Mouse (Mus musculus): ENCODE results near the gene Cblb.

Cblb gene

DNA sequence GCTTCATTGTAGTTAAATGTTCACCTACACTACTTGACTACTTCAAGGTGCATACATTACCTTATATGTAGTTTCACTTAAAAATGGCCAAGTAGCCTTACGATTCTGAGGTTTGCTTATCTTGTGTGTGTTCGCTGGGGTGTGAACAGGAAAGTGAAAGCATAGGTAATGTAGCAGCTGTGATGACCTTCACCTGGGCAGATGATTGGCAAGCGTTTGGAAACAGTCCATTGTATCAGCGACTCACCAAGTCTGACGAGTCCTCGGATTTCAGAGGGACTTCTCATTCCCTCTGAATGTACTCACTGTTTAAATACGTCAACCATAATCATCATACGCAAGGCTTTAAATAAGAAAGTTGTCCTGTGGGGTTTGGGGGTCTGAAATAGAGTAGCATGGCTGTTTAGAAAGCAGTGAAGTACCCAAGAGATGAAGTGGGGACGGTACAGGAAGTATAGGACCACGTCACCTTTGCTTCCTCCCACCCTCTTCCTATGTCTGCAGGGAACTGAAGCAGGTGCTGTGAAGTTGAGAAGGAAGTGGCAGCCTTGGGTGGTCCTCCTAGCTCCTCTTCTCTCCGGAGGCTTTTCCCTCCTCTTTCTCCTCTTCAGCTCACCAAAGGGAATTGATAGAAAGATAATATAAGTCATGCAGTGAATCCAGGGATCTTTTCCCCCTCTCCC lies 101.9 kb downstream of the Cblb start:
- DNase-seq (ENCODE audit: low spot score) = no peak

DNA sequence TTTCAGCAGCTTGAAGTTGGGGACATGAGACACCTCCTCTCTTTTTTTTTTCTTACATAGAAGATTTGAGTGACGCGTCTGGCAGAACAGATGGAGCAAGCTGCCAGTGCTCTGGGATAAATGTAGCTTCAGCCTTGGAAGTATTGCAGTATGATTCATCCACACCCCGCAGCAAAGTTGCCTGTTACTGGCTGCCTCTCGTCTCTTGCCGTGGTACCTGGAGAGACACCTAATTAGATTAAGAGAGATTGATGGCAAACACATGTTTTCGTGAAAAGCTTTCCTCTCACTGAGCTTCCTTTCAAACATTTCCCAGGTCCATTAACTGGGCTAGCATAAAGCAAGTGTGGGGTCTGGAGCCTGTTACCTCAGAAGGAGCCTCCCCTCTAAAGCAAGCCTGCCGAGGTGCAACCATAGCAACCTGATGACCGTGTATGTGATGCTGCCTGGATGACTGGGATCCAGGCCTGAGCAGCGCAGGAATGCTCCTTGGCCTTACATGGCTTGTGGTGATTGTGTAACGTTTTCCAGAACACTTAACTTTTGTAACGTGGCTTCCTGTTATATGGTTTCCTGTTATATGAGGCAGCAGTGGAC lies 103.7 kb downstream of the Cblb start:
- DNase-seq (ENCODE audit: low spot score) = no peak

DNA sequence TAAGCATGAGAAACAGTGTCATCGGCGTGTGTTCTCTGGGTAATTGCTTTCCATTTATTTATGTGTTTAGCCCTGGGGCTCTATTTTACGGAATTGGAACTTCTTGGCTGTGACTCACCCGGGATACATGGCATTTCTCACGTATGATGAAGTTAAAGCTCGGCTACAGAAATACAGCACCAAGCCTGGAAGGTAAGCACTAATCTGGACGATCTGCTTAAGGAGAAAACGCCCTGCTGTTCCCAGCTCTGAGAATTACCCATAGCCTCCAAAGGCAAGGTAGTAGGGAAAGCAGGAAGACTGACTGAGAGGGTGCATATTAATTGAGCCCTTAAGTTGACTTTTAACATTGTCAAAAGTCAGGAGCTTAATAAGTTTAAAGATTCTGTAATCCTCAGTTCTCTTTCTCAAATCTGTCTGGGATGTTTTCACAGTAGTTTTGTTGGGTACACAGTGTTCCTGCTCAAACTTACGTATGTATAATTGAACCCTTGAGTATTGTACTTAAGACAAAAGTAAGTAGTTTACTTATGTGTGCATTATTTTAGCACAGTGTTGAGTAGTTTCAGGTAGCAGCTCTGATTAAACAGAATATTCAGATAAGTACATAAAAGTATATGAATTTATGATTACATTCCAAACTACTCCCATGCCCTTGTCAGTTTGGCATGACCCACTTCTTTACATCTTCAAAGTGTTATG lies 104.8 kb downstream of the Cblb start:
- no peak for DNase-seq (ENCODE audit: low spot score)

DNA sequence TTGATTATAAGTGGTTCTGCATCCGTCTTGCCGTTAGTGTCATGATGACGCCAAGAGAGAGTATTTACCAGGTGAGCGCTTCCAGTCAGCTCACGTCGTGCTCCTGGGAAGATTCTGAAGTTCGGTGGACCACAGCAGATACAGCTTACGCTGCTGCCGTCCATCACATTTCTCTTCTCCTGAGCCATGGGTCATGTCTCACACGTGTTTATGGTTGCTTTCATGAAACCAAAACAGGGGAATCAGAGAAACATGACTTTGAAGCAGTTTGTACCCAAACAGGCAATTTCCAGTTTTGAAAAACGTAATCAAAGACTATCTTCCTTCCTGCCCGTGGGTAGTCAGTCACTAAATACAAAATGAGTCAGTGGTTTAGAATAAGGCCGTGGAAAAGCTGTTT lies 112.1 kb downstream of the Cblb start:
- DNase-seq (ENCODE audit: low spot score) = no peak

DNA sequence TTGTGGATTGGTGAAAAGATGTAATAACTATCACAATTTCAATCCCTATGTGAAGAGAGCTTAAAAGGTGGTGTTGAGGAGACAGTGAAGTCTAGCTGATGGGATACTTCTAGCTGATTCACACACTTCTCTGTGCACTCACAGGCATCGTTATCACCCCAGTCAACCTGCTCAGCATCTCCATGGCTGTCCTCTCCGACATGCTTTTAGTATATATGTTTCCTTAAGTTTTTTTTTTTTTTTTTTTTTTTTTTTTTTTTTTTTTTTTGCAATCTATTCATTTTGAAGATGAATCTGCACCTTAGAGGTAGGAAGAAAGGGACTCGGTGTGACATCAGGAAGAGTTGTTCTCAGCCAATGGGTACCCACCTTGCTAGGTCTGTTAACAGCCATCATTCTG lies 112.8 kb downstream of the Cblb start:
- DNase-seq (ENCODE audit: low spot score) = no peak

DNA sequence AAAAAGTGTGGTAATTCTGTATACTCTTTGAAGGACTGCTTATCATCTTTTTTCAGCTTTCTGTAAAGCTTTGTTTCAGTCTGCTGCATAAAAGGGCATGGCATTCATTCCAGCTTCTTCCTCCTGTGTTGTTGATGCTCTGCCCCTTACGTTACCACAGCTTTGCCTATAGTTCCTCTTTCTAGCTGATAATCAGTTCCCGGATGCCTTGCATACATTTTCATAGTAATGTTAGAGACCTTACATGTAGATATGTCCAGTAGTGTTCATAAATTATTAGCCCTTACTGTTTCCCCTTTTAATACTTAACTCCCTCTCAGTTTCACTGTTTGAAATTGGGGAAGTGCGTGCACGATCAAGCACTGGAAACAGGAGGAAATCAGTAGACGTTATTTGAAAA lies 113.8 kb downstream of the Cblb start:
- DNase-seq (ENCODE audit: low spot score) = no peak

DNA sequence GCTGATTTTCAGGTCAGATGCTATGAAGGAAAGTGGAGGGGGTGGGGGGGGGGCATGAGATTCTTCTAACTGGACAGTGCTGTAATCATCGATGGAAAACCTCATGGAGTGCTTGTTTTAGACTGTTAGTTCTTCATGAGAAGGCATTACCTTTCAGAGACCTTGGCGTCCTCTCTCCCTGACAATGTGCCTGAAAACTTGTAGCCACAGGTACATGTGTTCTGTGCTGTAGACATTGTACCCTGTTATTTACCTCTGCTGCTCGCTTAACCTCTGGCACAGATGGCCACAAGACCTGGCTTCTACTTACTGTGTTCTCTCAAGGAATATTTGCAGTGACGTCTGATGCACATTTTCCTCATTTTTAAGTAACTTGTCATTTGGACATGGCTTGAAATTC lies 114.5 kb downstream of the Cblb start:
- no peak for DNase-seq (ENCODE audit: low spot score)

DNA sequence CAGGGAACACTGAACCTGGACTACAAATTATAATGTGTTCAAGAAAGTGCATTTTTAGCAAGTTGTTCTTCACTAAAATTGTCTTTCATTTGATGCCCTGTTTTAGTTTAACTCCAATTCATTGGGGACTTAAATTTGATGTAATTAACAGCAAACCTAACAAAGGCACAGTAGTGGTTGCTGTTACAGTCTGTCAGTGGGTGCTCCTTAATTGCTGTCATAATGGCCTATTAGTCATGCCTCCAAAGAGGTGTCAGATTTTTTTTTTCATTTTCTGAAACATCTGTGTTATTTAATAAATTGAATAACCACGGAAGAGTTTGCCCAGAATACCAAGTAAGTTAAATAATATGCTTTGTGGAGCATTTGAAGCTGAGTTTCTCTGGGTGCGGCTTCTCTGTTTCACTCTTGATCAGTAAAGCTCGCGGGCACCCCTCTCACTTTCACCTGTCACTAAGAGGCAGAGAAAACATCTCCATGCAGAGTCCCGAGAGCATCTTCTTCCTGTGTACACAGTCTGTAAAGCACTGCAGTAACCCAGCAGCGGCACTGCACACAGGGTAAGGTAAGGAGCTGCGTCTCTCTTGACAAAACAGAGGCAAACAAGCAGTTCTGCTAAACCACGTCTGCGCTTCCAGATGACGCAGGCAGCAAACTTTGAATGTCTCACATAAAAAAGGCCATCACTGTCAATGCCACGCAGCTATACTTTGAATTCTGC lies 116.1 kb downstream of the Cblb start:
- no peak for DNase-seq (ENCODE audit: low spot score)

DNA sequence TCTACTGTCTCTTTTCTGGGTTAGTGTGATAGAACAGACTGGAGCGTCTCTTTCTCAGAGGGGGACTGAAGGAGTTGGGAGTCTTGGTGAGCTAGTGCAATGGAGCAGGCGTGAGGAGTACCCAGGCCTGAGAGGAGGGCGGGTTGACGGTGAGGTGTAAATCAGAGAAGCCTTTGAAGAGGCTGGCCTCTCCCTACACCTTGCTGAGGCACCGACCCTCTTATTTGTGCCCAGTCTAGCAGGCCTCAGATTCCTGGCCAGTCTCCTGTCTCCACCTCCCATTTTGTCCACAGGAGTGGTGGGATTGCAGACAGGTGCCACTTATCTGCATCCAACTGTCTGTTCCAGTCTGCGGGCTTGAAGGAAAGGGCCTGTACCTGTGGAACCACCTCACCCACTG lies 117.0 kb downstream of the Cblb start:
- no peak for DNase-seq (ENCODE audit: low spot score)

DNA sequence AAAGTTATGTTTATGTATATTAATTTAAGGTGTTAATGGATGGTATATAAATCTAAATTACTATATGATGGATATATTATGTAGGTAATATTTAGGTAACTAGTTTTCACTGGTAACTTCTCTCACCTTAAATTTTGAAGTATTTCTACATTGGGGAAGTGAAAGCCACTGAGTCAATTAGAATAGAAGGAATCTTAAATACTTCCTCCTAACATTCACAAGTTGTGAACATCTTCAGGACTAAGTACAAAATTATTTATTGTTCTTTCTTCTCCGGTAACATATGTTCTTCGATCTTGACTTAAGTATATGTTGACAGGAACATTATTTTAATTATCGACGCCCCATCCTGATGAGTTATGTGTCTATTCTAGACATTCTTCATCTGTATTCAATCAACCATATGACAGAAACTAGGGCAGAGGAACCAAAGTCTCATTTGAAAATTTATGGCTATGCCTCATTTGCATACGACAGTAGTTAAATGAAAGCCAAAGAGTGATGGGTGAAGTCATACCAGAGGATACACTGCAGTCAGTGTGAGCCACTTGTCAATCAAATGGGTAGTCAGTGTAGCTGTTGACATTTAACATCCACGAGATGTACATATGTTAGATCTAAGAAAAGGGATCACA lies 118.2 kb downstream of the Cblb start:
- no peak for DNase-seq (ENCODE audit: low spot score)

DNA sequence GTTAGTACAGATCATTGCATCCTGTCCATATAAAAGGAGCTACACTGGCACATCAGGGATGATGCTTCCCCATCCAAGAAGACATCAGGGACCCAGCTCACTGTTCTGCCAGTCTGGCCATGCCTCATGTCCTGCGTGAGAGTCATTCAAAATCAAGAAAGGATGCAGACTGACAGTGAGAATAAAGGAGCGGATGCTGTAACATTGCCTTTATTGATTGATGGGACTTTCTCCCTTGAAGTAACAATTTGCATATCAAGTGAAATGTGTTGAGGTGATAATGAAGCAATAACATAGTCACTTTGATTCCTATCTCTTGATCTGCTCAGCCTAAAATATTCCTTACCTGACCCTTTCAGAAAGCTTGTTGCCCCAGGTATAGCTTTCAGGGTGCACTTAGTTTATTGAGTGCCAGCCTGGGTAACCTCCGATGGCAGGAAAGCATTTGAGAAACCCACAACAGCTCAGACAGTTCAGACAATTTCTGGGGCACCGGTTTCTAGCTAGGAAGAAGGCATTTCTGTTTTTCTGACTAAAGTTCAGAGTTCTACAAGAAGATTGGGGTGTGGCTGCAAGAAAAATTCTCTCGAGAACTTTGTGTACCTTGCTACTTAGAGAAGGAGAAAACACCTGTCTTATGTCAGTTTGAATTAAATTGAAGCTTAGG lies 124.1 kb downstream of the Cblb start:
- no peak for DNase-seq (ENCODE audit: low spot score)

DNA sequence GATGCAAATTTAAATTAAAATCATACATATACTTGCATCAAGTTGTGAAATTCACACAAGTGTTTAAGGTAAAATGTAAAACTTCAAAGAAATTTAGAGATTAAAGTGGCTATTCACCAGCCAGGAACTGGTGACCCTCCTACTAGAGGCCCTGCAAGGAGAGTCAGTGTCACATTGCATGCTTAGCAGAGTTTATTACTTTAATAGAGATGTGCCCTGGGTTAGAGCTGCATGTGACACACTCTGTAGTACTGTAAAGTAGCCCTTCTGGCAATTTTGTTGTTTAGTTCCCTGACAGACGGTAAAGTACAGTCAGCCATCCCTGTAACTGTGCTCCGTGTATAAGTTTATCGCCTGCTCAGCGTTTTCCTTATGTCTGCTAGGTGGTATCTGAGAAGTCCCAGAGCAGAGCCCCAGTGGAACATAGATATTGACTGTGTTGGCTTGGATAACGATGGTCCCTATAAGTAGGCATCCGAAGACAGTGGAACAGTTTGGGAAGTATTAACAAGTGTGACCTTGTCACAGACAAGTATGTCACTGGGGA lies 129.0 kb downstream of the Cblb start:
- DNase-seq (ENCODE audit: low spot score) = no peak

DNA sequence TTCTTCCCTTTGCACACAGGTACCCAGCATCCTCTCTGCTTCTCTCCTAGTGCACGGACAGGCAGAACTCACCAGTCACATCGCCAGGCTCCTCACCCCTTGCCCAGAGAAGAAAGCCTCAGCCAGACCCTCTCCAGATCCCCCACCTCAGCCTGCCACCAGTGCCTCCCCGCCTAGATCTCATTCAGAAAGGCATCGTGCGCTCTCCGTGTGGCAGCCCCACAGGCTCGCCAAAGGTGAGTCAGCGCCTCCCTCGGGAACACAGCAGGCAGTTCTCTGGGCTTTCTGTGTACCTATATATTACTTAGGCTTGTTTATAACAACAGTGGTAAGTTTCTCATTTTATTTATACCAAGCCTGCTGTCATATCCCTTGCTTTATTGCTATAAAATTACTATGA lies 133.2 kb downstream of the Cblb start:
- no peak for DNase-seq (ENCODE audit: low spot score)

DNA sequence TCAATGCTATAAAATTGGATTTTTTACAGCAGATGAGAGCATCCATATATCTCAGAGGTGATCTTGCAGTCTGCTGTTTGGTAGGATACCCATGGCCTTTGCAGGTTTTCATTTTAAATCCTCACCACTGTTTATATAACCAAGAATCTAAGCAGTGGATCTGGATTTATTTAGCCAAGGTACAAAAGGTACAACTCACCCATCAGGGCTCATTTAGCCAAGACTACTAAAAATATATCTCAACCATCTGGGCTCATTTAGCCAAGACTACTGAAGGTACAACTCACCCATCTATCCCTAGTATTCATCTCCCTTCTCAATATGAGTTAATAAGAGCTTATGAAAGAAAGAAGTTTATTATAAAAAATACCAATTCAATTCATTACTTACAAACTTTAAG lies 142.2 kb downstream of the Cblb start:
- no peak for DNase-seq (ENCODE audit: low spot score)

DNA sequence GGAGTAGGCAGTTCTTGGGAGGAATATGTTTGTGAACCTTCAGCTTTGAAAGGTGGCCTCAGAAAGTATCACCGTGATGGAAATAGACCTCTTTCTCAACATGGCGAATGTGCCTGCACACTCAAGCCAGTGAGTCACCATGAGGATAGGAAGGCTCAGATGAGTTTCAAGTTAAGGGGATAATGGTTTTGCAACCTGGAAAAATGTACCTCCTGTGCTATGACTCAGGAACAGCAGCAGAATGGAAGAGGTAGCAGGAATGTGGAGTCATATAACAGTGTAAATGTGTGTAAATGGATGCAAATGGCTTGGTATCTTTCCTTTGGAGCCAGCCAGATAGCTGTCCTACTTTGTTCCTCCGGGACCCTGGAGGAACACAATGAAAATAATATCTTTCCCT lies 148.8 kb downstream of the Cblb start:
- no peak for DNase-seq (ENCODE audit: low spot score)

DNA sequence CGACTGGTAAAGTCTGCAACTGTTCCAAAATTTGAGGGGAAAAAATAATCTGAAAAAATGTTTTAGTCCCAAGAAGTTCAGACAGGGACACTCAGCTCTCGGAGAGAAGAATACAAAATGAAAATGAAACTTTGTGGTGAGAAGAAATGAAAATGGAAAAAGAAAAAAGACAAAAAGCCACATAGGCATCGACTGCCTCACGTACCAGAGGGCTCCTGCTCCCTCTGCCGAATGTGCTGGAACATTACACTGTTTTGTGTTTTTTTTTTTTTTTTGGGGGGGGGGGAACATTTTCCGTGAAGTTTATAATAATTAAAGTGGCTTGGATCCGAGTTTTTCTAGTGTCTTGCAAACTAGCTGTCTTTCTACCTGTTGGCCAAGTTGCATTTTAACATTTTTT lies 151.0 kb downstream of the Cblb start:
- DNase-seq (ENCODE audit: low spot score) = no peak

DNA sequence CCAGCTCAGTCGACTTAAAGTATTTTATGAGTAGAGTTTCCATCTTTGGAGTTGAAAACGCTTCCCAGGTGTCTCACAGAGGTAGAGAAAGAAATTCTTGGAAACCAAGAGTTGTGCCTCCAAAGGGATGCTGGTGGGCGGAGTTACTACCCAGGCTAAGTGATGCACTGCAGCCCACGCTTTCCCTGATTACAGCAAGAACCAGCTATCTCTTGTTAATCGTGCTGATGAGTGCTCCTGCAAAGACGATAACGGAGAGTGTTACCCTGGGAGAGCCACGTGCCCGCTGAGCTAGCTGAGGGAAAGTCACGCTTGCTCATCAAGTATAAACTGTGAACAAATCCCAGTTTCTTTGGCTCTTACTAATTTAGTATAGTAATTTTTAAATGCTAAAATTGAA lies 153.3 kb downstream of the Cblb start:
- DNase-seq (ENCODE audit: low spot score) = no peak

DNA sequence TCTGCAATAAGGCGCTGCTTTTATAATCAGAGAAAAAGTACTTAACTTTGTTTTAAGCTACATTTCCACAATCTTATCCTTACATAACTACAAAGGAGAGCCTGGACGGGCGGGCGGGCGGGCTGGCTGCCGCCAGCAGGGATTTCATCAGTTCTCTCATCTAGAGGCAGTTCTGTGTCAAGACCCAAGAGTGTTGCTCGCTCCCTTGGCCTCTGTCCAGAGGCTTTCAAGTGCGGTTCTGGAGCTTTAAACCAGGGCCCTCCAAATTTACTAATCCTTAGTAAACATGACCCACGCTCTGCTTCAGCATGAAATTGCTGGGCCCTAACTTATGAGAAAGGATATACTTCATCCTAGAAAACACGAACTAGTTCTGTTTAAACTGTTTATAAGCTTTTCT lies 155.7 kb downstream of the Cblb start:
- DNase-seq (ENCODE audit: low spot score) = no peak

DNA sequence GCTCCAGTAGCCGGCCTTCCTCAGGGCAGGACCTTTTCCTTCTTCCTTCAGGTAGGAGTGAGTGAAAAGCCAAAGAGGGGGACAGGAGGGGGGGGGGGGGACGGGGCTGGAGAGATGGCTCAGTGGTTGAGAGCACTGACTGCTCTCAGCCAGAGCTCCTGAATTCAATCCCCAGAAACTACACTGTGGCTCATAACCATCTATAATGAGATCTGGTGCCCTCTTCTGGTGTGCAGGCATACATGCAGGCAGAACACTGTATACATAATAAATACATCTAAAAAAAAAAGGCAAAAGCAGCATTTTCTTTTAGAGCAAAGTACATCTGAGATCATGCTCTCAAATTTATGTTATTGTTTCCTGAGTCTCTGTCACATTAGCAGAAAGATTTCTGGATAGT lies 158.1 kb downstream of the Cblb start:
- DNase-seq (ENCODE audit: low spot score) = no peak

DNA sequence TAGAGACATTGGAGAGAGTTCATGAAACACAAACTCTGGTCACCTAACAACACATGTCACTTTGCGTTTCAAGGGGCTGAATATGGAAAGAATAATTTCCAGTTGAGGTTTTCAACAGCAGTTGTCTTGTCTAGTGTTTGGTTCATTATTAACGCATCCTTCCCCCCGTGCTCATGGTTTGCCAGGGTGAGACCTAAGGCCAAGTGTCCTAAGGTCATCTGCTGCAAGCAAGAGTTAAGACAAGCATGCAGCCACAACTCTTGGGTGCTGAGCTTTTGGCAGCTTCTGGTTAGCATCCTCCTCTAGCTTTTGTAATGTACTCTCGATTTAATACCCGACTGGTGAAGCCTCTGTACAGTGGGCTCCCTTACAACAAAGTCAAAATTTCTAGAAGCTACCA lies 159.7 kb downstream of the Cblb start:
- DNase-seq (ENCODE audit: low spot score) = no peak

DNA sequence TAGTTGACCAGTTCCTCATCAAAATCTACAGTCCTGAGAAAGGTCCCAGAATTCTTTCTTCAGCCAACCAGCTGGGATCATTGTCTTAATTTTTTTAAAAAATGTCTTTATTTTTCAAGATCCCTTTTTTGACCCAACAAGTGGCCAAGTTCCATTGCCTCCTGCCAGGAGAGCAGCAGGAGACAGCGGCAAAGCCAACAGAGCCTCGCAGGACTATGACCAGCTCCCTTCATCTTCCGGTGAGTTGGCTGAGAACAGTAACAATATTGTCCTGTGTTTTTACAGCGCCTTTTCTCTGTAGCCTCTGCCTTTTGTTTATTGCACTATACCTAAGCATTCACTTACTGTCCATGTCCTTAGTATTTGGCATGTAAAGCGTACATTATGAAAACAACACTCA lies 163.0 kb downstream of the Cblb start:
- no peak for DNase-seq (ENCODE audit: low spot score)

DNA sequence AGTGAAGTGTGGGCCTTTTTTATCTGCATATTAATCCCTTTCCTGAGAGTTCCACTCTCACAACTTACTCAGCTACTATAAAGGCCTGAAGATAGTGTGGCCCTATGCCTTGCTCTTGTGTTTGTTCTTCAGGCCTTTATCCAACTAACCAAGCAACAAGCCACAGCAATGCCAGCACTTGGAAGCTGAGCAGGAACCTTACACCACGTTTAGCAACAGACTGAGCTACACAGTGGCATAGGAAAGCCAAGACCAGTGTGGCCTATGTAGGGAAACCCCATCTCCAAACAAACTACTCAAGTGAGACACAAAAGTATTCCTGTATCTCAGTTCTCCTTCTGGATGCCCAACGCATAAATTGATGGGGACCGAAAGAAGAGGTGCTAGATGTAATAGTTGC lies 163.8 kb downstream of the Cblb start:
- DNase-seq (ENCODE audit: low spot score) = no peak

Measured in retina, embryonic 14.5 days (tissue).